In genomic region chr17:46558151-46558550, GRCm38 (mm10) we compare ENCODE assay signal across 14 mouse cellular contexts.
"Had no signal": no experiment of that assay in that cellular context is flagged by ENCODE, and none has a peak within 500 bp of the region (broad histone marks: within the 10 kb centered on the region; RNA-seq: fewer than 3 reads in every experiment).

No protein-coding gene starts in this region.

- H3K36me3 ChIP-seq: liver, embryonic 13.5 days had no signal

- H3K4me3 ChIP-seq: layer of hippocampus, adult 2 months; left cerebral cortex, adult 2 months; liver, embryonic 13.5 days had no signal

- H3K27me3 ChIP-seq: liver, embryonic 13.5 days had no signal

- H3K9me3 ChIP-seq: liver, embryonic 13.5 days had no signal

- DNase-seq: kidney, adult 18-20 months; kidney, adult 9 months; kidney, postnatal 14 days; layer of hippocampus, adult 9-11 months; liver, embryonic 13.5 days; lung, adult 2 months; lung, postnatal 14 days; midbrain, embryonic 14.5 days; thymus, adult 2 months; thymus, postnatal 14 days; thymus, postnatal 4 days had no signal

- H3K4me2 ChIP-seq: midbrain, embryonic 11.5 days had no signal

- H3K27ac ChIP-seq: layer of hippocampus, adult 2 months; left cerebral cortex, adult 2 months had no signal

- H3K9ac ChIP-seq: liver, embryonic 13.5 days had no signal
